Mouse (Mus musculus) lung, postnatal 4 days (tissue): Measurements from ENCODE around the gene Reps2.

ENCODE experiments used
- DNase-seq, 2 experiments: peaks; one replicate each; pipeline ENCODE4 v3.0.0; 2021

Gene Reps2

DNA sequence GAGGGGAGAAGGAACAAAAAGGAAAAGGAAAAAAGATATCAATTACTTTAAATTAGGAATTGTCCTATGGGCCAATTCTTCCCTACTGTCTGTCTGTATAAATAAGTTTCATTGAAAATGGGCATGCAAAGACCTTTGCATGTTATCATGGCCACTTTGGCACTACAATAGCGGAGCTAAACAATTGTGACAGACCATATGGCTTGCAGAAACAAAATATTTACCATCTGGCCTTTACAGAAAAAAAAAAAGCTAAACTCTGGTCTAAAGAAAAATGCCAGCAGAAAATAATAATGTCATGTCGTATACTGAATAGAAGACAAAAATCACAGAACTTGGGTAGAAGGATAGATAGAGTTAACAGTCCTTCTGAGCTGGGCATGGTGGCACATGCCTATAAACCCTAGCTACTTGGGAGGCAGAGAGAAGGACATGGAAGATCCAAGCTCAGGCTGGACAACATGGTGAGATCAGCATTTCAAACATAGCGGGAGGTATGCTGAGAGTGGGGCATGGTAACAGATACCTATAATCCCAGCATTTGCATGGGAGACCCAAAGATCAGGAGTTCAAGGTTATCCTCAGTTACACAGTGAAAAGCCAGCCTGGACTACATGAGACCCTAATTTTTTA, 54.2 kb downstream of the Reps2 start:
- no peak for DNase-seq

DNA sequence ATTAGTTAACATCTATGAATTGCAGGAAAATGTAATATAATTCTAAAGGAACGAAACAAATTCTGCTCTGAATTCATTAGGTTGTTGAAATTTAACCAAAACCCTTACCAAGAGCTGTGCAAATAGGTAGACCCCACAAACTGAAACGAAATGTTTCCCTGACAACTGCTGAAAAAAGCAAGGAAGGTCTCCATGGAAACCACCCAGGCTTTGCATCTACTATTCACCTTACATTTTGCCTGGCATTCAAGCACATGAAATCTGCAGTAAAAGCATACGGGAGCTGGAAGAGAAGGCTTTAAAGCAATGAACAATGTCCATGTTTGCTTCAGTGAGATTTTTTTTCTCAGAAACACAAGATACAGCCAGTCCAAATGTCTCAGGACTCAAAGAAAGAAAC, 59.1 kb downstream of the Reps2 start:
- DNase-seq: no peak

DNA sequence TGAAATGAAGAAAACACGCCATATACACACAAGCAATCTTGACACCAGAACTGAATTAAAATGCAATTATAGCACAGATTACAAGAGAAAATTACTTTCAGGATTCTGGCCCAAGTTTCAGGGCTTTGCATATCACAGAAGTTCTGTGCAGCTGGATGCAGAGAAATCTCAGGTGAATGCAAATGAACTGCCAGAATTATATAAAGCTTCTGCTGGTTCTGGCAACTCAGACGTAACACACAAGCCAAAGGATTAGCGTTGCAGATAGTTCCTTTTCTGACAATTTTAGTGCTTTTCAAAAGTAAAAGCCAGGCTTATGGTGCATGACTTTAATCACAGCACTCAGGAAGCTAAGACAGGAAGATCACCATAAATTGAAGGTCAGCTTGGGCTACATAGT, 62.9 kb downstream of the Reps2 start:
- no peak for DNase-seq

DNA sequence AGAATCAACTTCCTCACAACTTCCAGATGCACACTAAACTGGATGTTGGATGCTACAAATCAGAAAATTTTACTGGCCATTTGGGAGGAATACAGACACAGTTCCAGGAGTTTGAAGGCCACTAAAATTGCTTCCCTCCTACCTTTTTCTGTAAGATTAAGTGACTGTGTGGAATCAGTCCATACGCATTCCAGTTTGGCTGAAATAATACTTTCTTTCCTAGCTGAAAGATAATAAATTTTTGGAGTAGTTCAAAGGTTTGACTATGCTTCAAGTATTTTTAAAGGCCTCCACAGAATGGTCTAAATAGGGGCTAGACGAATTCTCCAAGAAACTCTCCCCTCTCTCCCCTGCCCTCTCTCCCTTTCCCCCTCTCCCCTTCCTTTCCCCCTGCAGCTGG, 75.0 kb downstream of the Reps2 start:
- no peak for DNase-seq

DNA sequence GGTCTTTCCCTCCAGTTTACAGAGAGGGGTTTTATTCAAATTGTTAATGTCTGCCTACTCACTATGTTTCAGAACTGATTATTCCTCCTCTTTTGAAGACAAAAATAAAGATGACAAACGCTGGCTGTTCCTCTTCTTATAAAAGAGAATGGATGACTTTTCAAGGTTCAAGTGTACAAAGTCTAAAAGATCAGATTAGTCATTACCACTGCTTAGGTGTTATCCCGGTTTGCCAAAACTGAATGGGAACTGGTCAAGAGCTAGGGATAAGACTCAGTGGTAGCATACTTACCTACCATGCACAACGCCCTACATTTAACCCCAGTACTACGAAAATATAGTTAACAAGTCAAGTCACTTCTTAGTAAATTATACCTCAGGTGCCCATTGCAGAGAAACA, 77.9 kb downstream of the Reps2 start:
- DNase-seq: no peak

DNA sequence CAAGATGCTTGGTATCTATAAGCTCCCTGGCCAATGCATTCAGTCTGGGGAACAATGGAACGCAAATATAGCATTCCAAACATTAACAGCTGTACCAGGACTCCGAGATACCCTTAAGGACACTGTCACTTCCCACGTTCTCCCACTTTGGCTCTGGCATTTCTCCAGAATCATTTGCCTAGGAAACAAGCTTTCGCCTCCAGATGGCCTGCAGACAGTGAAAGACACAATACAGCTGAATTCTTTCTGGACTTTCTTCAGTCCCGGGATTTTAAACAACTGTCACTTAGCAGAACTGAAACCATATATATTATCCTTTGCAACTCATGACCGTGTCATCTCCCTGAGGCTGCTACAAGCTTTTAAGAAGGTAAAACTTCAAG, 87.0 kb downstream of the Reps2 start:
- DNase-seq: peak; percentile 17 to 22

DNA sequence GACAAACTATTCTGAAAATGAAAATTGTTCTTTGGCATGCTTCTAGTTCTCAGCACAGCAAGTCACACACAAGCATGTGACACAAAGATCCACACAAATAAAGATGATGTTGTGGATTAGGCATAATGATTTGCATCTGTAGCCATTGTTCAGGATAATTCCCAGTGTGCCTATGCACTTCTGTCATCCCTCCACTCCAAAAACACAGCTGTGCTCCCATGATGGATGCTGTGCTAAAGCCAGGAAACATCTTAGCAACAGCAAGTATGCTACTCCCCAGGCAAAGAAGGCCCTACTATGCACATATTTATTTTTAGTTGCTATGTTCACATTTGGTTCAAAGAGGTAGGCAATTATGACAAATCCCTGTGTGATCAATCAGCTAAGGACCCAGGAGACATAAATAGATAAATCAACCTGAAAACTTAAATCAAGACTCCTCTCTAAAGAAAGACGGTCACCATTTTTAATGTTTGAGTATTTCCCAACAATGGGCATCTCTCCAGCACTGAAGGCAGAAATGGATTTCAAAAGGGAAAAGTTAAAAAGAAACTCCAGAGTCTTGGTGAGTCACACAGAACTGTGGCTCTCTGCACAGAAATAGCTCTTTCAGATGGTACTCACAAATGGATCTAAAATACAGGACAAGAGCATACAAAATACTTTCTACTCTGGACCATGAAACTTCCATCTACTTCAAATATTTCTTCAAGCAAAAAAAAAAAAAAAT, 87.6 kb downstream of the Reps2 start:
- DNase-seq: no peak

DNA sequence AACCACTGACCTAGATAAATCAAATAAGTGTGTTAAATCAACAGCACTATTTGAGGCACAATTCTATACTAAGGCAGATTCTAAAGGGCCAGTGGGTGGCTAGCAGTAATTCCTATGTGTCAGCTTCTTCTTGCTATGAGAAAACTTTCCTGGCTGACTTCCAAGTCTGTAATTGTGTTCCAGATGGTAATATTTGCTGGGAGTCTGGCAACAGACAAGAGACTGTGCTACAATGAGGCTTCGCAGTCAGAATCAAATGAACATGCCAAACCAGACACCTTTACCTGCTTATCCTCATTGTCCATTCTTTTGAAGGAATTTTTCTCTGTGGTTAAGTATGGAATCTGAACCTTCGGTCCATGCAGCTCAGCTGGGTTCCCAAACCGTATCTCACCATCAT, 88.9 kb downstream of the Reps2 start:
- no peak for DNase-seq

DNA sequence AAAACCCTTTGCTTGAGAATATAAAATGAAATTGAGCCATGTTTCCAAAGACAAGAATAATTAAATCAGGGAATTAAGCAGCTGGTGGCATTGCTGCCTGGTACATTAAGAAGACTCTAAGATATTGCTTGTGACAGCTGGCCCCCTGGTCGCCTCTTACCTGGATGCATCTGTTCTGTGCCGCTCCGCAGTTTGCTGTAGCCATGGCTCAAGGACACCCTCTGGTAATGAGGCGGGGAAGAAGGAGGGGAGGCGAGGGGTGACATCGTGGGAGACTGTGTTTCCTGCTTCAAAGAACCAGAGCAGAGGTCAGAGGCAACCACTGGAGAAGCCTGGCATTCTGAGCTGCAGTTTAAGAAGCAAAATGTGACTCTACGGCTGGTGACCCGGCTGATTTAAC, 91.1 kb downstream of the Reps2 start:
- DNase-seq: peak in 1 of 2 experiments; percentile 15

DNA sequence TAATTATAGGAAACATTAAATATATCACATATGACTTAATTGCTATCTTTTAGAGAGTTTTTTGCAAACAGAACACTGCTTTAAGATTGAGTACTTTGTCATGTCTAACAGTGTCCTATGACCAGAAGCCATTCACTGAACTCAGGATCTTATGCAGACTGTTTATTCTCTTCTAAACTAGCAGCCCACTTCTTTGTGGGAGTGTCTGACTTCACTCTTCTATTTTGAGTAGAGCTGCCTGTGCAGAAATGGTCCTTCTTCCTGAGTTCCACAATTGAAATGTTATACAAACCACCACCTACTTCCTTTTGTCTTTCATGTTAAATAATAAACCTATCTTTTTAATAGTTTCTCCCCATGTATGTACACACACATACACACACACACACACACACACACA, 98.4 kb downstream of the Reps2 start:
- DNase-seq: no peak

DNA sequence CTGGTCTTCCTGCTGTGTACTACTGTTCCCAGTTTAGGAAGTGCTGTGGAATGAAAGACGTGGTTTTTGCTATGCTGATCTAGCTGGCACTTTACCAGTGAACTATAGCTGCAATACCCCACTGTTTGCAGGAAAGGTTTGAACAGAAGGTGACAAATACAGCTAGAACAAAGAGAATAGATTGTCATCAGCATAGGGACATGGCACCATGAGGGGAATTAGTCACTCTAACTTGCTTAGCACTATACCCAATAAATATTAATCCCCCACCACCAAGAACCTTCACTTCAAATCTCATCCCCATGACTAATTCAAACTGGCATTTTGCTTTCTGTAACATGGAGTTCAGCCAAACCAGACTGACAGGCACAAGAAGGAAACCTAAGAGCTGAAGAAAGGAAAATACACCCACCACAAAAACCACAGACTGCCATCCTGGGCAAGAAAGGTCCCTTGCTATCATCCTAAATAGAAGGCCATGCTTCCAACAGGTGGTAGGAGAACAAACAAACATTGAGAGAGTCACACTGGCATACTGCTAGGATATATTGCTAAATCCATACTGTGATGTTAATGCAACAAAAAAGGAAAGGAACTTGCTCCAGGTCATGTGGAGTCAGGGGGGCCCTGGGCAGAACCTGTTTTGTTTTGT, 100.7 kb downstream of the Reps2 start:
- no peak for DNase-seq

DNA sequence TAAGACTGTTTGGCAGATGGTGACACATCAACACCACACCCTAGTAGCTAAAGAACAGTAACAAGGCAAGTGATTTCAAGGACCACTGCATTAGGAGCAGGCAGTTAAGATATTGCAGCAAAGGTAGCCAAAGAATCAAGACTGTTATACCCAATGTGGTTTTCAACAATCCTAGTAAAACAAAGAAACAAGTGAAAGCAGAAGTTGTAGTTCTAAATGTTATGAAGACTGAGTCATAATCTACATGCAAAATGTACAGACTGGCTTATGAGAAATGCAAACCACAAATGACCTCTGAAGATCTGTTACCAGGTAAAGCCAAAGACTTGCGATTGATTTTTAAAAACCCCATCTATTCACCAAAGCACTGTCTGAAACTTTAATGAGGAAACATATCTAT, 101.5 kb downstream of the Reps2 start:
- no peak for DNase-seq

DNA sequence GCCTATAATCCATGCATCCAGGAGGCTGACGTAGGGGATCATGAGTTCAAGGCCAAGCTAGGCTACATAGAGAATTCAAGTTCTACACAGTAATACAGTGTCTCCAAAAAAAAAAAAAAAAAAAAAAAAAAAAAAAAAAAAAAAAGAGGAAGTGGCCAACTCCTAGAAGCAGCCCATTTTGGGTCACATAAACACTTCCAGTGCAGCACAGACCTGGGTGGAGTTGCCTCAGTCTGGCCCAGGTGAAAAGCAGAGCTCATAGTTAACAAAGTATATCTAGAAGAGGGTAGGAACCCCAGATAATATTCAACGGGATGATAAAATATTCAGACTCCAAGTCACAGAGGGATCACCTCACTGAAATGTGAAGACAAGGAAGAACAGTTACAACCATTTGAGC, 112.4 kb downstream of the Reps2 start:
- DNase-seq: no peak

DNA sequence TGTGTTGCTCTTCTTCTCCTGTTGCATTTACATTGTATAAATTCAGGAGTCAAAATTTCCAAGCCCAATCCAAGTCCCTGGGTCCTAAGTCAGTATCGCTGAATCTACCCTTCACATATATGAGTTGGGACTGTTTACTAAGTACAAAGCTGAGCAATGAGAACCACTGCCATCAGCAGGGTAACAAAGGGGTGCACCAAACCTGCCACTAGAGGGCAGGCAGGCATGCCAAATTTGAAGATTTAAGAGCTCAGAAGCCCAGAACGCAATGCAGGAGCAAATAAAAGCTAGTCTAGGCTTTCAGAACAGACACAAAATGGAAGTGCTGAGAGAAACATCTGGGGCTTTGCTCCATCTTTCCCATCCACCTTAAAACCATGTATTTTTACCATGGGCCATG, 116.2 kb downstream of the Reps2 start:
- peak; percentile 42 to 49 for DNase-seq

DNA sequence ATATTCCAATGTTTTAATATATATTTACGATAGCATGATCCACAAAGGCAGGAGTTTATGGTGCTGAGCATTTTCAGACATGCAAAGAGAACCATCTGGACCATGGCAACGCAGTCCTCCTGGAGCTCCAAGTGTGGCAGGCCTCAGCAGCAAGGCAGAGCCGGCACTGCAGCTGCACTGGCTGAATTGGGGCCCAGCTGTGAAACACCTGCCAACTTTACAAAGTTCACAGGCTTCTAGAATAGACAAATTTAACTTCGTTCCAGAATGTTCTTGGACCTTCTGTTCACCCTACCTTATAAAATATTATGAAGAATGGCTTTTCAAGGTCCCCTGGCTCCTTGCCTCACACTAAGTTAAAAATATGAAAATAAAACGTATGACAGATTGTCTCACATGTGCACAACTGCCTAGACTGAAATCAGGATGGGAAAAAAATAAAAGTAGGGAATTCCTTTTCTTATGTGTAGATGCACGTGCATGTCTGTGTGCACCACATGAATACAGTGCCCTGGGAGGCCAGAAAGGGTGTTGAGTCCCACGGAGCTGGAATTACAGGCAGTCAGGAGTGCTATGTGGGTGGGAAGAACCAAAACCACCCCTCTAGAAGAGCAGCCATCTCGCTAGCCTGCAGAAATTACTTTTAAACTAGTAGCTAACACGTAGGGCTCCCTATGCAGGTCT, 121.5 kb downstream of the Reps2 start:
- DNase-seq: no peak

DNA sequence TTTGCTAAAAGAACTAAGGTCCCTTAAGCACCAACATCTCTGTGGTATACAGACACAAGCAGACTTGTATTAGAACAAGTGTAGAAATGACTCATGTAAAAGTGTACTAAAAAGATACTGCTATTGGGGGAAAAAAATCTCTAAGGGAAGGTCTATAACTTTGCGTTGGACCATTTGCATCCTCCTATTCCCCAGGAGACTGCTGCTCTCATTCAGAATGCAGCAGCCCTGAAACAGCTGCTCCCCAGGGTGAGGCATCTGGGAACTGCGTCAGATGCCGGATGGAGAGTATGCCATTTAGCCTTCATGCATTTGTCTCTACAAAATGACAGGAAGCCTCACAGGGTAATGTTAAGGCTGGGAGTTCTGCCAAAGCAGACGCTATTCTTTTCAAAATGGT, 122.3 kb downstream of the Reps2 start:
- DNase-seq: peak in 1 of 2 experiments; percentile 43

DNA sequence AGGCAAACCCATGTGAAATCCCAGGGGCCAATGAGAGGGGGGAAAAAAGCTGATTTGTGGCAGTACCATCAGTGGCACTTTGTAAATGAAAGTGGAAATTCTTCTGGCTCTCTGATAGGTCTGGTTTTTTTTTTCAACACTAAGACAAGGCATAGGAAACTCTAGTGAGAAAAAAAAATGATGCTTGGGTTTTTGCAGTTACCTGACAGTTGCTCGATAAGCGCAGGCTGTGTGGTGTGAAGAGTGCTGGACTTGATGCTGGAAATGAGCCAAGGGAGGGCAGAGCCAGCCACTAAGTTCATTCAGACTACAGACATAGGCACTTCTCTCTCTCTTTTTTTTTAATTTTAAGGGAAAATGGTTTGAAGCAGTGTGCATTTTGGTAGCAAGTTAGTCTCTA, 123.1 kb downstream of the Reps2 start:
- DNase-seq: no peak

DNA sequence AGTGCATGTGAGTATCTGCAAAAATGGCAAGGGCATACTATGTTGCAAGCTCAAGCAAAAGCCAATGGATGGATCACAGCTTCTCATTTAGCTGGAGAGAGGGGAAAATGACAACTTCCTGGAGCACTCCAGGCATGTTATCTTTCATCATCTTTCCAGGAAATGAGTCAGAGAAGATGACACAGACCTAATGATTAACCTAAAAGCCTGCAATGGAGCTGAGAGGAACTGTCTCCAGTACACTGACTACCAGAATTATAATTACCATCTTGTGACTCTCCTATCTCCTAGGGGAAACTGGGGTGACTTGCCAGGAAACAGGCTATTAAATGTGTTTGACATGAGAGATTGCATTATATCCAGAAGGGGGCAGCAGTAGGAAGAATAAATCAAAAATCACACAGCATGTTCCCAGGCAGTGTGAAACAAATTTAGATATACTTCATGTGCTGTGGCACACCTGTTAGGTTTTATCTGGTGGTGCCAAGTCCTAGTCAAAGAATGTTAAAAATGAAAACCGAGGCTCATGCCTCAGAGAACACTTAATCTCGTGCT, 132.9 kb downstream of the Reps2 start:
- no peak for DNase-seq

DNA sequence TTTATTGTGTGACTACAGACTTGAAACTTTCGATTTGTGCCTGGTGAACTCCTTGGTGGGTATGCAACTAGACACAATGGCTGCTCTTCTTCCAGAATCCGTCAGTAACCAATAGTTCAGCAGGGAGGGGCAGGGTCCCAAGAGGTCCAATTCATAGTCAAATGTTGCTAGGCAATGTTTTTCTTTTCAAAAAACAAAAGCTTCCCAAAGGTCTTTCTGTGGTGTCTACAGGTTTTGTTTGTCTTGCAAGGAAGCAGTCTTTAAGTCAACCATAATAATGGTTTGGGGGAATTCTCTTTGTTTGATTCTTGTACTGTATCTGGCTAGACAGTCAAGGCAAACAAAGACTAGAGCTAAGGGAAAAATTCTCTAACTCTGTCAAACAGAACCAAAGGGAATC, 138.3 kb downstream of the Reps2 start:
- DNase-seq: no peak

DNA sequence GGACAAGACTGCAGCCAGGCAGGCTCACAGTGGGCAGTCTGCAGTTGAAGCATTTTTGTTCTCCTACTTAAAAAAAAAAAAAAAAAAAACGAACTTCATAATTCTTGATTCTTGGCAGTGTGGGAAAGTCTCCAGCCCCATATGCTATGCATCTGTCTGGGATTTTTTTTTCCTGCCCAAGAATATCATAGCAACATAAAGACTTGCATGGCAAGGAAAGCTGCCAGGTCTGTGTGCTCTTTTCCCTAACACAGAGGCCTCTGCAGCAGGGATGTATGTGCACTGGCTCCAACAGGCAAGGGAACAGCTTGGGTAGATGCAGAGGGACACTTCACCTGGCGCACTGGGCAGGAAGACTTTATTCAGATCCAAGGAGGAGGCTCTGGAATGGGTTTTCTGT, 140.0 kb downstream of the Reps2 start:
- no peak for DNase-seq

DNA sequence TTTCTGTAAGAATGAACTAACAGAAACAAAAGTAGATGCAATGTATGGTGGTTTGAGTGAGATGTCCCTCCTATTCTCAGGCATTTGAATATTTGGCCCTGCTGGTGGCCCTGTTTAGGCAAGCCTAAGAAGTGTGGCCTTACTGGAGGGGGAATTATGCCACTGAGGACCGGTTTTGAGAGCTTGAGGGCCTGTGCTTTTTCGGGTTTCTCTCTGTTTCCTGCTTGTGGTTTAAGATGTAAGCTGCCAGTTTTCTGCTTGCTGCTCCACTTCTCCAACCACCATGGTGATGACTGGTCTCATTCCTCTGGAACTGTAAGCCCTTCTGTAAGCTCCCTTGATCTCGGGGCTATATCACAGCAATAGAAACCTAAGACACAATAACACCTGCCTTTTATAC, 142.5 kb downstream of the Reps2 start:
- DNase-seq: no peak

DNA sequence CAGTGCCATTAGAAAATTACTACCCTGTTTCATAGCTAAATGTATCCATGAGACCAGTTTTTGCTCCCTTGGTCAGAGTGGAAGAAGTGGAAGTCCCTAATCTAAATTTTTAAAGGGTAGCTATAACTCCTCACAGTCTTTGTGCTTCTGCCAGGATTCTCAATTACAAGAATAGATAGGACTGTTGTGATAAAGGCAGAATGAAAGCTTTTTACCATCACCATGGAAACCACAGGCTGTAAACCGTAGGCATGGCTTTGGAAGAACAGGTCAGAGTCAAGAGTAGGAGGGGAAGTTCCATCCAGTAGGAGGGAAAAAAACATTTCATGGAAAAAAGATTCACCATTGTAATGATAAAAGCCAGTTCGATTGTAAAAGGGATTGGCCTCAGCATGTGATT, 147.0 kb downstream of the Reps2 start:
- DNase-seq: no peak

DNA sequence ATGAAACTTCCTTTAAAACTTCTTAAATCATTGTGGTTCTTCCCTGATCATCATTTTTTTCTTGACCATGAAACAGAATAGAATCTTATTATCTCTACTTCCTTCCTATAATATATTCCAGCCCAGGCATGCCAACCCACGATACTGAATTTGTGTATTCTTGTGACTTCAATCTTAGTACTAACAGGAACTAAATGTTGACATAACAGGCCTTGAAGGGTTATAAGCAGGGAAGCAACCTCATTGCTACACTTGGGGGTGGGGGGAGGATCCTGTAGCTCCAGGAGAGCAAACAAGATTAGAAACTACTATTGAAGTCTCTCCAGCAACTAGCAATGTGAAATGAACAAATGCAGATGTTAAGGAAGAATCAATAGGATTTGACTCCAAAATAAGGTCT, 154.8 kb downstream of the Reps2 start:
- no peak for DNase-seq

DNA sequence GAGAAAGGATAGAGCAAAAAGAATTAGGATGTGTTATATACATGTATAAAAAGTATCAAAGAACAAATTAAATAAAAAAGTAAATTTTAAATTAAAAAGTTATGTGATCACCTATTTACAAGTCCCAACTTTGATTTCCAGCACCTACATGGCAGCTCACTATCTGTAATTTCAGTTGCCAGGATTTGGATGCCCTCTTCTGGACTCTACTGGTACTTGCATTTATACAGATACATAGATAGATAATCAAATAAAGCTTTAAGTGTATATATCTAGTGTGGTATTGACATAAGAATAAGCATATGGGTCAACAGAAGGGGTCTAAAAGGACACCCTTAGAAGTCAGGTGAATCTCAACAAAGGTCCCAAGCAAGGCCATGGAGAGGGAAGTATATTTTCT, 155.7 kb downstream of the Reps2 start:
- no peak for DNase-seq
